Mouse (Mus musculus): ENCODE measurements at regions not wholly inside any gene's neighbourhood (a gene's known extent, or its start where the extent isn't known, plus 50 kb on each side); places are given as distances from the start of the nearest gene placed in this dataset.

- peak; percentile 46 to 50 for DNase-seq
These were observed 89.6 kb upstream of the Ssbp2 start for GRCm38 (mm10) chr13:91370441-91370840.

GRCm38 (mm10) chr13:91370886-91371595 lies 89.0 kb upstream of the Ssbp2 start:
- DNase-seq, result peak; percentile 87 to 90

GRCm38 (mm10) chr13:91371596-91371987 lies 88.5 kb upstream of the Ssbp2 start:
- no peak for DNase-seq

DNA sequence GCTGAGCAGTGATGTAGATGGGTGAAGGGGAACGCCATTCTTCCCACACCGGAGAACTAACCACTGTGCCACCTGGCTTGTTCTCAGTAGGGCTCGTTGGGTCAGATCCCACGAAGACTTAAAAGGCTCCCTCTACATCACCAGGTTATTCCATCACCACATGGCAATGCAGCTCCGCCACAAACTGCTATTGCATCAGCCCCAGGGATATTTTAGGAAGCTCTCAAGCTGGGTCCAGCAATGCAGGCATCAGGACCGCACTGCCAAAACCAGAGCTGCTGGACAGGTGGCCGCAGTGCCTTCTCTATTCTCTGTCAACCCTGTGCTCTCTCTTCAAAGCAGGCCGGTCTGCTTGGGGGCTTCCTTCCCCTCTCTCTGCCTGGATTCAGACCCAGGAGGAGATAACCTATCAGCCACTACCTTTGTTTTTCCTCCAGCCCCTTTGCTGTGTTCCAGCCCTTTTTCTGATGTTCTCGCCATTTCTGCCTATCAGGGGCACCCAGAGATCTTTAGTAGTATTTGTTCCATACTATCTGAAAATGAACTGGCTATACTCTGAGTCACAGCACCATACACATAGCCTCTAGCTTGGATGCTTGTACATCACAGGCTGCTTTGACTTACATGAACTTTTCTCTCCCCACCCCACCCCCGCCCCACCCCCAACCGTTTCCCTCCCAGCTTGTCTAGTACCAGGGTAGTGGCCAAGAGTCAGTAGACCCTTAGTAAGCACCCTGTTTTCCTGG lies 87.8 kb upstream of the Ssbp2 start:
- peak; percentile 65 for DNase-seq

DNA sequence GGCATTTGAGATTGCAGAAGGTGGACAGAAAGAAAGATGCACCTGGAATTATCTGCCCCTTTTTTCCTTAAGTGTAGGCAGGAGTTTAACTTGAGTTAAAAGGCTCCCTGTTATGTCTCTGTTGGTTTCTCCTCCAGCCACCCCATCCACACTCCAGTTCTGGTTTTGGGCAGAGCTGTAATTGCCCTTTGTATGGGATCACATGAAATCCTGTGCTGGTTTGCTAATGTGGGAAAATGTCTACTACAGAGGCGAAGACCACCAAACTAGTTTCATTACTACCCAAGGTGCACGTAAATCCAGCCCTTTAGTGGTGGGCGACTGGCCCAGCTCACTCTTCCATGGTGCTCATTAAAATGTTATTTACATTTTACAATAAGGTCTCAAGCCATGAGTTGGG lies 85.9 kb upstream of the Ssbp2 start:
- DNase-seq, result peak in 1 of 2 experiments; percentile 27

- no peak for DNase-seq
These were observed 83.5 kb upstream of the Ssbp2 start for GRCm38 (mm10) chr13:91376556-91376955.

GRCm38 (mm10) chr13:91377428-91377827 lies 82.7 kb upstream of the Ssbp2 start:
- DNase-seq, result no peak

DNA sequence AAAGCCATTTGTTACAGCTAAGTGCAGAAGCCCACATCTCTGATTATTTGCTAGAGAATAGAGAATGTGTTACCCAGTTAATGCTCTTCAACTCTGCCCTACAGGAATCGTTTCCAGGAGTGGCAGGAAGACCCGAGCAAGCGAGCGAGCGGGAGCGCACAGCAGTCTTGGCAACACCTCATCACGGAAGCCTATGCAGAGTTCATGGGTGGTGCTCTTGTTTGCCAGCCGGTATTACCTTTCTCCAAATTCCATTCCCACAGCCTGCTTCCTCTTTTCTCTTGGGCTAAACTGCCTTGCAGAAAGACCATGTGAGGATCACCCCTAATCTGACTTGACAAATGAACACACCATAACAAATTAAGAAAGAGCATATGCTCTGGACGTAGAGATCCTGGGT lies 82.1 kb upstream of the Ssbp2 start:
- DNase-seq, result no peak

GRCm38 (mm10) chr13:91385393-91385792 lies 74.7 kb upstream of the Ssbp2 start:
- no peak for DNase-seq

DNA sequence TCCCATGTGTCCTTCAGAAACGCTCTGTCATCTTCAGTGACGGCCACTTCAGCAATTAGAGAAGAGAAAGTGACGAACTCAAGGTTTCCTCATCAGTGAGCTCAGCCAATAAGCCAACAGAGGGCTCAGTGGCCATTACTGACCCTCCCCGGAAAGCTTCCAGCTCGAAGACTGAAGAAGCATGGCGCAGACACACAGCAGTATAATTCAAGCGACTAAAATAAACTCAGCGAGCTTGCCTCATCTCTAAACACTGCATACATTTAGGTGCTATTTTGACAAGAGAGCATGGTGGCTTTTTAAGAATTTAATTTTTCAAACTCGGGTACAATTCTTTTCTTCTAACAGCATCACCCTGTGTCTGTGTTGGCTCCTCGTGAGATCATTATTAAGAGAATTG lies 72.2 kb upstream of the Ssbp2 start:
- DNase-seq, result no peak

DNA sequence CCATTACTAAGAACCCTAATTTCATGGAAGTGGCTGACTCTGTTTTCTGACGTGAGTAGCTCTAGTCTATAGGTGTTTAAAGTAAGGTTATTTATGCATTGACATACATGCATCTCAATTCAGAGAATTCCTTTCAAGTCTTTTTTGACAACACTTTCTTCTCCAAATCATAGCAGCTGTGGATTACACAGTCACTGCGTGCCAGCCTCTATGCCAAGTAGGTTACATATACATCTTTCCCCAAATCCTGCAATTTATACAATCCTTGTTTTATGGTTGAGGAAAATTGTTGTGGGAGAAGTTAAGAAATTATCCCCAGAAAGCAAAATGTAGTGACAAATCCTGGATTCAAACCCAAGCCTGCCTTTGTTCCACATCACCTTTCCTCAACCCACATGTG lies 56.5 kb upstream of the Ssbp2 start:
- no peak for DNase-seq

GRCm38 (mm10) chr13:91405027-91405426 lies 55.1 kb upstream of the Ssbp2 start:
- DNase-seq, result no peak

DNA sequence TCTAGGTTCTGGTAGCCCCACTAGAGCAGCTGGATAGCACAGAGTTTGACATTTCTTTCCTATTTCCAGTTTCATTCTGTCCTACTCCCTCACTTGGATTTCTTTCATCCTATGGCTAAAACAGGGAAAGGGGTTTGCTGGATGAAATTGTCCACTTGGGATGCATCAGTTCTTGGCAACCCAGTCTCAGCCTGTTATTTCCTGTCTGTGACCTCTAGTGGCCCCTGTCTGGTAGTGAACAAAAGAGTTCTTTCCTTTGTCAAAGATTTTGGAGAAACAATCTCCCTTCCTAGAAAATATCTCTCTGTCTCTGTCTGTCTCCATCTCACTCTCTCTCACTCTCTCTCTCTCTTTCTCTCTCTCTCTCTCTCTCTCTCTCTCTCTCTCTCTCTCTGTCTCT lies 50.0 kb upstream of the Ssbp2 start:
- DNase-seq, result no peak
